Mouse (Mus musculus) adrenal gland, postnatal 14 days (tissue): ENCODE results near the gene Cars2. TPM values are rescaled to one million over a fixed set of nuclear protein-coding genes. Genes with fewer than 3 reads are reported as not detected.
A peak's percentile ranks its signal among the peaks of the same experiment; 100 is the strongest.
"Not testable (repeated sequence)": the region's sequence is repeated elsewhere in the genome, so short reads cannot be mapped to it uniquely, and the experiment has no call there.

ENCODE experiments used
- DNase-seq: peaks from one replicate; pipeline ENCODE4 v3.0.0; 2021; ENCODE audit warnings: mixed read lengths
- total RNA-seq: library from RNA; stranded (reverse); gene quantifications from 2 replicates; pipeline ENCODE4 v1.2.3, GENCODE M21; 2021

The Cars2 gene
- total RNA-seq, 1 experiment from 2014 or later: 37.4 TPM

DNA sequence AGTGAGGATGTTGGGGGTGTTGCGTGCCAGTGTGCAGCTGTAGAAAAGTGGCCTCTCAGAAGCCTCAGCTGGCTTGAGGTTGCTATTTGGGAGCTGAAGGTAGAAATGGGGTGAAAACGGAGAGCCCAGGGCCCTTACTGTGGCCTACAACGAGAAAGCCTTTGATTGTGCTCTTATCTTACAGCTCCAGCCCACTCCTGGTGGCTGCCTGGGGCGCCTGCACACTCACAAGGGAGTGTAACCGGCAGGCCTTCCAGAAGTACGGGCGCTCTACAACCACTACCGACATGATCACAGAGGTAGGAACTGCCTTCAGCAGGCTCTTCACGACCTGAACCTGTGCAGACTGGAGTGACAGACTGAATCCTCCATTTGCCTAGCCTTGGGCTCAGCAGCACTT, 37.9 kb downstream of the Cars2 start:
- no peak for DNase-seq

DNA sequence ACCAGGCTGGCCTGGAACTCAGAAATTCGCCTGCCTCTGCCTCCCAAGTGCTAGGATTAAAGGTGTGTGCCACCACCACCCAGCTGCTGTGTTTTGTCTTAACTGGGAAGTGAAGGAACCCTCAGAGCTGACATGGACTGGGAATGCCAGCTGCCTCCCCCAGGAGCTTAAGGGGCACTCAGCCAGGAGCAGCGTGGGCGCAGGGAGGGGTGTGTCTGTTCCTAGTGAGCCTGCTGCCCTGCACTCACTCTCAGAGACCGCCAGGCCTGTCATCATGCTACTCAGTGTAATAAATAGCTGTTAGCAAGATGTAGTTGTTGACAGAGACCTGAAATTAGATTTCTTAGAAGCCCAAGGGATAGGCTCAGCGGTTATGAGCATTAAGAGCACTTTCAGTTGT, 39.6 kb downstream of the Cars2 start:
- no peak for DNase-seq

DNA sequence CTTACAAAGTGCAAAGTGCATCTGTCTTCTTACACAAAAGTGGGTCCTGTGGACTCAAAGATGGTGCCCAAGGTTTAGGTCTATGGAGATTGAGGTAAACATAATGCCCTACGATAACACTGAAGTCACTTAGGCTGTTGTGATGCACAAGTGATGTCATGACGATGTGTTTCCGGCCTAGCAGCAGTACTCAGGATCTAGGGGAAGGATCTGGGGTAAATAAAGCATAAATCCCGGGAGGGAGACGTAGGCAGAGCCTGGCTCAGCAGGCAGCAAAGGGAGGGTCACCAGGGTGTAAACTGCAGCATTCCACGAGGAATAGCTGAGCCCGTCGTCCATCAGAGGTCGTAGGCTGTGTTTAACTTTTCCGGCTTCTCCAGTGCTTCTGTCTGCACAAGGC, 41.7 kb downstream of the Cars2 start:
- DNase-seq: no peak

DNA sequence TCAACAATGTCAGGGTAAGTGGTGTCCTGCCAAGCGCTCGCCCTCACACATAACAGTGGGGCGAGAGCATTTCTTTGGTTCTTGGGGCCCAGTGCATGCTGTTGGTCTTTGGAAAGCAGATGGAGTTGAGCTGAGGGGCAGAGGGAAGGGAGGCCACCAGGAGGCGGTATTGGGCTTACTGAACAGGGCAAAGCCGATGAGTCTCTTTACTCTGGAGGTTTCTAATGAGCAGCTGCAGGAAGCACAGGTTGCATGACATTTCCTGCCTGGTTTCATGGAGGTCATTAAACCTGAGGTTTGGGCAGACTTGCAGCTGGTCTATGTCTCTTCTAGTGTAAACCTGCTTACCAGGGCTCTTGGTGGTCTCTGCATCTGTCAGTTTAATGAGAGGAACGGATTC, 43.8 kb downstream of the Cars2 start:
- peak; percentile 81 for DNase-seq

DNA sequence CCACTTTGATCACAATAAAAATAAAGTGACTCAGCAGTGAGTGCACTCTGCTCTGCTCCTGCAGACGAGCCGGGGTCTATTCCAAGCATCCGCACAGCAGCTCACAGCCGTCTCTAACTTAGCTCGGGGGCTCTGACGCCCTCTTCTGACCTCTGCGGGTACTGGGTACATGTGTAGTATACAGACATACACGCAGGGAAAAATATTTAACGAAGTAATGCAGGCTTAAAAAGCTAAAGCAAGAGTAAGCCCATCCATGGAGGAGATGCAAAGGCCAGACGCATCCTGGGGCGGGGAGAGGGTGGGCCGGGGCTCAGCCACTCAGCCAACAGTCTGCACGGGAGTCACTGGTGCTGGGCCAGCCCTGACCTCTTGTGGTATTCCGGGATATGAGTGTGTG, 44.5 kb downstream of the Cars2 start:
- no peak for DNase-seq

DNA sequence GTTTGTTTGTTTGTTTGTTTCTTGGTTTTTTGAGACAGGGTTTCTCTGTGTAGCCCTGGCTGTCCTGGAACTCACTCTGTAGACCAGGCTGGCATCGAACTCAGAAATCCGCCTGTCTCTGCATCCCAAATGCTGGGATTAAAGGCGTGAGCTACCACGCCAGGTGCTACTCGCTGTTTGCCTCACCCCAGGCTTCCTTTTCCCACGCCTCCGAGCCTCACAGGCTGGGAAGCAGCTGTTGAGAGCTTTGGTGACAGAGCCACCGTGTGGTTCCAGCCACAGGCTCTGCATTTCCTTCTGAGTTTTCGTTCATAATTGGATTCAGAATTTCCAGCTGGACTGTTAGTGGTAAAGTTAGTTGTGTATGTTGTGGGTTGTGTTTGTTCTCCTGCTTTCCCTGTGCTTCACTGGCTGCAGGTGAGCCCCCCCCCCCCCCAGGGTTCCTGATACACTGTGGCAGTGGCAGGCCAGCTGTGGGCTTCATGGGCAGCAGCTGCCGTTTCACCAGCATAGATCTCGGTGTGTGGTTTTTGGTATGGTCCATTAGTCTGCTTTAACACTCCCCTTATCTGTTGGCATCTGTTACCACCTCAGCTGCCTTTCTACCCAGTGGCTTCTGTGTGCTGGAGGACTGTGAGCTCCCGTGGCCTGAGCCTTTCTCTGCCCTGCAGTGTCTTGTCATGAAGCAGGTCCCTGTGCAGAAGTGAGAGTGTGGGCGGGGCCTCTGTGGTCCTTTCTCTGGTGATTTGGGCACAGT, 46.9 kb downstream of the Cars2 start:
- no peak for DNase-seq

DNA sequence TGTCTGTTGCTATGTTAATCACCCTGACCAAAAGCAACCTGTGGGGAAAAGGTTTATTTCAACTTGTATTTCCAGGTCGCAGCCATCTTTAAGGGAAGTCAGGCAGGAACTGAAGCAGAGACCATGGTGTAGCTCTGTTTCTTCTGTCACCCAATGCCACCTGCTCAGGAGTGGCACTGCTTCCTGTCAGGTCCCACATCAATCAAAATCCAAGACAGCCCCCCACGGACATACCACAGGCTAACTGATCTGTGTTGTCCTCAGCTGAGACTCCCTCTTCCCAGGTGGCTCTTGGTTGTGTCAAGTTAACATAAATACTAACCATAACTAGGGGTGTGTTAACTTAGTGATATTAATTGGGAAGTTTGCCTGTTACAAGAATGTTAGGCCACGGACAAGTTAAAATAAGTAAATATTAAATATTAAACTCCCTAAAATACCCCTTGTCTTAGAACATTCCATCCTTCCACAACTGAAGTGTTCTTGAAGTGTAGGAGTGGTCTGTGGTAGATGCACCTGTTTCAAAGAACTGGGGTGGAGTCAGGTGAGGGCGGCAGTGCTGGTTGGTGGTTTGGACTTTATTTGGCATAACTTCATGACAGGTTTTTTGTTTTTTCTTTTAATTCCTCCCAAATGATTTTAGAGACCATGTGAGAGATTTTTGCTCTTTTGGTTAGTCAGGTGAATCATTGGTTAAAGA, 51.6 kb downstream of the Cars2 start:
- DNase-seq: no peak

DNA sequence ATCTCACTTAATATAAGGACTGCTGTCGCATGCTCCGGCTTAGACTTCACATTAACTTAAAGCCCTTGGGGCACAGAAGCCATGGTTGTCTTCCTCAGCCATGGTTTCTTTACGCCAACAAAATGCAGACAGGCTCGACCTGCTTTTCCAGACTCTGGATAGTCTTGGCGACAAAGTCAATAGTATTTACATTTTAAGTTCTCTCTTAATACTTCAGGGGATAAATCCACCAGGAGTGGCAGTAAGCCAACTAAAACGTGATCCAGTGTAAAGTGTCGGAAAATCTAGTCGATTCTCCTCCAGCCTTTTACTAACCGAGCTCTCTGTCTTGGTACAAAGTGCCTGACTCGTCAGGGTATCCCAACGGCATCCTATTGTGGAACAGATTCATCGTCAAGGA, 52.3 kb downstream of the Cars2 start:
- DNase-seq: no peak

DNA sequence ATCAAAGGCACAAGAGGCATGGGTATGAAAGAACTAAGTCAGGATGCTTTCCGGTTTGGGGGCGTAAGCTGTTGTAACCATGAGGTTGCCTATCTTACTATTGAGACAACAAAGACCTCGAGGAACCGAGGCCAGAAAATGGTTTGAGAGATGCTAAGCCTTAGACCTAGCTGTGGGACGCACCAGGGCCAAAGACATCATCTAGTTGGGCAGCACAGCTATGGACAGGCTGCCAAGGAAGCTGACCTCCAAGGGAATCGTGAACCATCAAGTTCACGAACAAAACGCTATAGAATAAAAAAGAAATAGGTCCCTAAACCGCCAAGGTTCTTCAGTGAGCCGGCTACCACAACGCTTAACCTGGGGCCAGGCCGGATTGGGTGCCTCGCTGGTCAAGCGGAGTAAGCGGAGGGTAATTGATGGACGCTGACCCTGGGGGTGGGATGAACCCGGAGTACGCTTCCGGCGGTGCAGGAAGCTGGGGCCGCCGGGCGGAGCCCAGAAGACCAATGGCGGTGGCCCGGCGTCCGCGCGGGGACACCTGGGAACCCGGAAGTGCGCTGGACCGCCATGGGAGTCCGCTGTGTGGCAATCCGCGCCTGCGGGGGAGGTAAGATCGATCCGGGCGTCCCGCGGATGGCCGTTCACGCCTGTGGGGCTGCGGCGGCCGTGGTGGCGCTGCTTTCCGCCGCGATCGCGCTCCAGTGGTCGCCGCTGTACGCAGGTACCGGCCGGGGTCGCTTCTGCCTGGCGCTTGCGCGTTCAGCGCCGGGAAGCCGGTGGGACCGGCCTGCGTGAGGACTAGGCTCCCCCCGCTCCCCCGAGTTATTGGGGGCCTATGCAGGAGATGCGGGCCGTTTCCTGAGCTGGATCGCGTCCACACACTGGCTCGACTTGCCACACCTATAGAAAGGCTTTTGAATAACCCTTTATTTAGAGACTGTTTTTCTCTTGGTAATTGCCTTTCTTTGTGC, 53.3 kb downstream of the Cars2 start, which contains the start of gene Naxd:
Naxd (plus strand) TSS at position 490 of the 974 bp plus-strand sequence.
- DNase-seq: peak; percentile 96

DNA sequence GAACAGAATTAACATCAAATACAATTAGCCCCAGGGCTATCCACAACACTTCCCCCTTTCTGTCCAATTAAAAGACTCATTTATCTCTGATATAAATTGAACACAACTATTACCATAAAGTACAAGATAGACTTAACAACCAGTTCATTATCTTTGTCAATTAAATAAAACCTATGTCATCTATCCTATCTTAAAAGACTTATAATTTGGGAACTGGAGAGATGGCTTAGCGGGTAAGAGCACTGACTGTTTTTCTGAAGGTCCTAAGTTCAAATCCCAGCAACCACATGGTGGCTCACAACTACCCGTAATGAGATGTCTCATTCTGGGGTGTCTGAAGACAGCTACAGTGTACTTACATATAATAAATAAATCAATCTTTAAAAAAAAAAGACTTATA, 58.2 kb downstream of the Cars2 start:
- not testable (repeated sequence) for DNase-seq

DNA sequence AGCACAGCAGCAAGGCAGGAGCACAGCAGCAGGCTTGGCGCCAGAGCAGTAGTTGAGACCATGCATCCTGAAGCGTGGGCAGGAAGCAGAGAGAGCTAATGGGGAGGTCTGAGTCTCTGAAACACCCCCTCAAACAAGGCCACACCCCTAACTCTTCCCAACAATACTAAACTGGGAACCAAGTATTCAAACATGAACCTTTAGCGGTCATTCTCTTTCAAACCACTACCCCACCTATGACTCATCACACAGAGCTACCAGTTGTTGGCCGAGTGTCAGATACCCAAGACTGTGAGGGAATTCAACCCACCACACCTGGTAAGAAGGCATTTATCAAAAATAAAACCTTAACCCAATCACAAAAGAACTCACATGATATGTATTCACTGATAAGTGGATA, 63.4 kb downstream of the Cars2 start:
- DNase-seq: no peak

DNA sequence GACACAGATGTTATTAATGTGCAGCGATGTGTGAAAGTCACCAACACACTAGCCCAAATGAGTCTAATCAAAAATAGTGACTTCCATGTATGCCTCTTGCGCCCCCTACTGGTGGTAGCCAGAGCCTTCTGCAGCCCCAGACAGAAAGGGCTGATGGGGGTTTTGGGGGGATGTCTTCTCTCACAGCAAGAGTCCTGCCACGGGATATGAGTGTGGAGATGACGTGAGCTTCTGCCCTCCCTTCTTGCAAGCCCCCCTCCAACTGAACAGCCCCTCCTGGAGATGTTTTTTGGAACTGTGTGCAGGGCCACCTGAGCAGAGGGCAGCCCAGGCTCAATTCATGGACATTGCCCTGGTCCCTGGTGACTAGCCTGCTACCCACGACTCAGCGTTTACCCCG, 64.4 kb downstream of the Cars2 start:
- DNase-seq: peak; percentile 82

DNA sequence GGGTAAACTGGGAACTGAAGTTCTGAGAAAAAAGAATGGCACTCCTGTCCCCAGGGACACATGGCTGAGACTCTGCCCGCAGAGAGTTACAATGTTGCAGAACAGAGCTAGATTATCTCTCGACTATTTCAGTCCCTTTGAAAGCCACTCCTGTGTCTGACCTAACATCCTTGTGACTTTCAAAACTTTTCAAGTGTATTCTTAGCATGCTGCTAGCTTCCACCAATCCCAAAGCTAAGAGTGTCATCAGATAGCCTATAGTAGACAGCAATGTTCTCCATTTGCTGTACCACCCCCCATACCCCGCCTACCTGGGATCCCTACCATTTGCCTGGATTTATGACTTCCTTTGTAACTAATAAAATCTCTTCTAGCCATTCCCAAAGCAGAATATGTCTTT, 68.0 kb downstream of the Cars2 start:
- no peak for DNase-seq

DNA sequence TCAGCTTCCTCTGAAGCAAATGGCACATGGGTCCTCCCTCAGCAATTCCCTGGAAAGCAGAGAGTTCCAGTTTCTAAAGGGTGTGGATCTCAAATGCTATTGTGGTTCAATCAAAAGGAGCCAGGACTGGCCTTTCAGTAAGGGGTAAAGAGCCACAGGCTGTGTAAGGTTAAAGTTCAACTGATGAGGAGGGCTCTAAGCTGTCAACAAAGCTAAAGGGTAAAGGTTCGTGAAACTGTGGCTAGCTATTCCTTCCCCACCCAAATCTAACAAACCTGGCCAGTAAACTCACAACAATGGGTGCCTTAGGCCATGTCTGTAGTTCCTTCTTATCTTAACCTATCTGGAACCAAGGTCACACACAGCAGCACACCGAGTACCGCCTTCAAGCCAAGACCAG, 68.7 kb downstream of the Cars2 start:
- DNase-seq: no peak

DNA sequence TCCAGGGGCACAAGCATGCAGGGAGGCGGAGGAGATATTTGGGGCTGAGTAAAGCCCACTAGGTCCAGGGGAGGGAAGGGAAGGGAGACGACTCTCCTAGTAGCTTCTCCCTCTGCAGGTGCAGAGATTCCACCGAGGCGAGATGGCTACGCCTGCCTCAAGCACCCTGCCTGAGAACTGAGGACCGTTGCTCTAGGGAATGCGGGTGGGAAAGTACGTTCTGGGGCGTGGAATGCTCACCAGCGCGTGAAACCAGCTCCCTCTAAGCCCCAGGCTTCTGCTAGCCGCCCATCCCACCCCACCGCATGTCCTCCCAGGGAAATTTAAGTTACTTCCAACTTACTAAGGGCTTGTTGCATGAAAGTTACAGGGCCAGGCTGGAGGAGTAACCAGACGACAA, 71.0 kb downstream of the Cars2 start:
- no peak for DNase-seq

DNA sequence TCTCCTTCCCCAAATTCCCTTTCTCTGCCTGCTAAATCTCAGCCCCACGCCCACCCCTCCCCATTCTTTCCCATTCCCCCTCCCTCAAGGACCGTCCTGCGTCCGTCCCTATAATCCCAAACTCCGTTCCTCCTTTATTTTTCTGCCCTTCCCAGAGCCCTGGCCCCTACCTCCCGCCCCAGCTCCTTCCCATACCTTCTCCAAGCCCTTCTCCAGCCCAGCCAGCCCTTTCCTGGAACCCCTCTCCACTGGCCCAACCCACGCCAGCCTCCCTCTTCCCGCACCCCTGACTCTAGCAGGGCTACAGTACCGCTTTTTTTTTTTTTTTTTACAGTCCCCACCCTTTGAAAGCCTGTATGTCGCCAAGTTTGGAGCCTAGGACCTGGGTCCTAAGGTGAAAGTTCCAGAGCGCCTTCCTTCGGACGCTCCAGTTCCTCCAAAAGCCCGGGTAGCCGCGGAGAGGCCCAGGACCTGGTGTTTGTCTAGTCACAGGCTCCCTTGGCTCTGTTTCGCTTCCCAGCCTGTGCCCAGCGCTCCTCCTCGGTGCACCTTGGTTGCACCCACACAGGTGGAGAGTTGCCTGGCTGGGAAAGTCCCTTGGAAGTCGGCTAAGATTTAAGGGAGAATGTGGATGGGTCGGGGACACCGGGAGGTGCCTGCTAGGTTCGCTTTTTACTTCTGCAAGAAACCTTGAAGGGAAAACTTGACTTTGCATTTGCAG, 71.6 kb downstream of the Cars2 start:
- DNase-seq: peak; percentile 13

DNA sequence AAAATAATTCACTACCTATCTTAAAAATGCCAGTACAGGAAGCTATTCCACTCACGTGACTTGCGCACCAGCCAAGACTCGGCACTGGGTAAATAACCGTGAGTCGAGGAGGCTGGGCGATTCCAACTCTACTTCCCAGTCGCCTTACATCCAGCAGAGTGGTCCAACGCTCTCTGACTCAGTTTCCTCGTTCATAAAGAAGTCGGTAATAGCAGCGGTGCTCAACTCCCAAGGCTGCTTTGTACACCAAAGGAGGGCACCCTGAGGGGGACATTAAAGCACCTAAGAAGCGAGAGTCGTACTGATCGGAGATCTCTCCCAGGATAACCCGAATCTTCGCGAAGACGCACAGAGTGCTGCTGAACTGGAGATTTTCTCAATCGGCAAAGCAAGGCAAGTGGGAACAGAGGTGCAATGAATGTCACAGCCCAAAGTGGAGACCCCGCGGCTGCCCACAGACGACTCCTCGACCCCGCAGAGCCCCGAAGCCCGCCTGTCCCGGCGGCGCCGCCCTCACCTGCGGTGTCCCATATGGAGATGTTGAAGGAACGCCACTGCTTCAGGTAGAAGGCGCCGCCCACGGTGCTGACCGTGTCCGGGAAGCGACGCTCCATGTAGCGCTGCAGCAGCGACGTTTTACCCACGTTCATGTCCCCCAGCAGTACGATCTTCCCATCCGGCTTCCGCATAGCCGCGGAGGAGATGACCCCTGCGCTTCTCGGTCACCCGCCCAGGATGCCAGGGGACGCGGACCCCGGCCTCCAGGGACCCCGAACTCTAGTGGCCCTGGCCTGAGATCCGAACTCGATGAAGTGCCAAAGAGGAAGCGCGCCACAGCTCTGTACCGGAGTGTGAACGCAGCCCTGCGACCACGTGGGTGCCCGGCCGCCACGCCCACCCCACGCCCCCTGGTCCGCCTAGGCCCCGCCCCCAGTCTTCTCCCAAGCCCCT, 72.5 kb downstream of the Cars2 start, which contains the start of gene Rab20:
Rab20 (minus strand) TSS at position 900 of the 951 bp plus-strand sequence.
- peak; percentile 87 for DNase-seq

DNA sequence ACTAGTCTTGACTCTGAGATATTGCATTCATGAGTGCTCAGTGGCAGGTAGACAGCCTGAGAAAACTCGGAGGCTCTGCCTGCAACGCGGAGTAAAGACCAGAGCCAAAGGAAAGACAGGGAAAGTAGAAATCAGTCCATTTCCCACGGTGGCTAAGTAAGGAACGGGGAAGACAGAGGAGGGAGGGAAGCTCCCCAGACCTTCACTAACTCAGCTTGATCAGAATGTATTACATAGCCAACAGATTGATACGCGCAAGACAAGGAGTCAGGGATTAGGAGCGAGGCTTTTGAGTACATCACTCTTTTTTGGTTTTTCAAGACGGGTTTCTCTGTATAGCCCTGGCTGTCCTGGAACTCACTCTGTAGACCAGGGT, 73.4 kb downstream of the Cars2 start:
- no peak for DNase-seq

DNA sequence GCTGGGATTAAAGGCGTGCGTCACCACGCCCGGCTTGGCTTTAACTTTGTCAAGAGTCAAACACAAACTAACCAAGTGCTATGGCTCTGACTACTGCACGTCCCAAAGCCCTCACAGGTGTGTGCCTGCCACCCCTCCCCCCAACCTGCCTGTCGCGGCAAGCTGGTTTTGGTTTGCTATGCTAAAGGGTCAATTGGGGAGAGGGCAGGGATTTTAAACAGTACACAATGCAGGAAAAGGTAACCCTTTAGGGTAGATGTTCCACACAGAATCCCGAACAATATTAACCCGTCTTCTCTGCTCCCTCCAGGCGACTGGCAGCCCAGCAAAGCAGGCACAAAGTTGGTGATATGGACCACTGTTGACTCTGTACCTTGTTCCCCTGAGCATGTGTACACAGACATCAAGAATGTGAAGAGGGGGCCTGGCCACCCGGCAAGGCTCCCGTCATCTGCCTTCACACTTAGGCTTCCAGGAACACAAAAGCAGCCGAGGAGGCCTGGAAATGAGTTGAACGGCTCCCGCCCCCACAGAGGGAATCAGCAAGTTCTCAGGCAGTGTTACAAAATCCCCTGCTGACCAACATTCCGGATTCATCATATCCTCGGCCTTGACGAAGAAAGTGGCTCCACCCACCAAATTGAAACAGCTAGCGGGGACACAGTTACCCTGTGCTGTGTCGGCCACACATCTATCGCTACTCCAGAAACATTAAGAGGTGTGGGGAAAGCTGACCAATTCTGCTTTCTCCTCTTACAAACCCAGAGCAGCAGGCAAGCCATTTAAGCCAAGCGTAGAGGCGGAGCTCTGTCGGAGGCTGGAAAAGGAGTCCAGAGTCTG, 74.0 kb downstream of the Cars2 start:
- peak; percentile 86 for DNase-seq

DNA sequence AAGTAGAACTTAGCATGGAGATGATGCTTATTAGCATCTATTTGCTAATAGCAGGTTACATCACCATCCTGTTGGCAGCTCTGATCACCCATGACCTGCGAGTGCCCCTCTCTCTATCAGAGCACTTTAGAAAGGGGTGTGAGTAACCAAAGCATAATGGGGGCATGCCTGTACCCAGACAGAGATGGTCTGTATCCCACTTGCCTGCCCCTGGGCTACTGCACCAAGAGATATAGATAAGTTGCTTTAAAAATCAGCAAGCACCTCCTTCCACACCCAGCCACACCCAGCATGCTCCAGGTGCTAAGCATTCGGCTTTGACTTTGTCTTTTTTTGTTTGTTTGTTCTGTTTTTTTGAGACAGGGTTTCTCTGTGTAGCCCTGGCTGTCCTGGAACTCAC, 74.7 kb downstream of the Cars2 start:
- no peak for DNase-seq
